Mouse (Mus musculus) cerebellum, adult 11 months (tissue): ENCODE results near the gene Il1r2.

ENCODE experiments used
- DNase-seq: peaks from one replicate; pipeline ENCODE4 v3.0.0; 2022

Il1r2 gene

GRCm38 (mm10) chr1:40133567-40133966 is 59.7 kb downstream of the Il1r2 start:
- DNase-seq: no peak

- DNase-seq: no peak
Measured at GRCm38 (mm10) chr1:40139798-40140532, 66.1 kb downstream of the Il1r2 start.

- no peak for DNase-seq
Measured at GRCm38 (mm10) chr1:40156096-40156495, 82.2 kb downstream of the Il1r2 start.

- DNase-seq: no peak
Measured at GRCm38 (mm10) chr1:40163329-40163917, 89.5 kb downstream of the Il1r2 start.

- DNase-seq: no peak
Measured at GRCm38 (mm10) chr1:40164331-40164730, 90.5 kb downstream of the Il1r2 start.

GRCm38 (mm10) chr1:40167585-40167984 is 93.7 kb downstream of the Il1r2 start:
- no peak for DNase-seq

GRCm38 (mm10) chr1:40171878-40172277 is 98.0 kb downstream of the Il1r2 start:
- no peak for DNase-seq

GRCm38 (mm10) chr1:40174146-40174545 is 100.3 kb downstream of the Il1r2 start:
- DNase-seq: no peak
